Mouse (Mus musculus) hindbrain, embryonic 13.5 days (tissue): ENCODE data around the gene Spata19. TPM values are rescaled to one million over a fixed set of nuclear protein-coding genes. Genes with fewer than 3 reads are reported as not detected.

ENCODE experiments used
- ATAC-seq: fragments of 200-750 bp; cut with Nextera tagmentation; 2 replicates; pipeline ENCODE4 v1.8.0; 2017; ENCODE audit warnings: moderate TSS enrichment; ENCODE audit not compliant: low FRiP score
- H3K27ac ChIP-seq: fragments of 300-500 bp; sonication (generic); 2 replicates; pipeline ENCODE4 v1.5.1; 2015; ENCODE audit warnings: inconsistent platforms, mild to moderate bottlenecking, moderate library complexity
- H3K27me3 ChIP-seq: fragments of 300-500 bp; sonication (generic); 2 replicates; pipeline ENCODE4 v1.6.1; 2015; ENCODE audit warnings: mild to moderate bottlenecking, inconsistent platforms
- H3K36me3 ChIP-seq: fragments of 300-500 bp; sonication (generic); 2 replicates; pipeline ENCODE4 v1.6.1; 2015; ENCODE audit warnings: mild to moderate bottlenecking, inconsistent platforms
- H3K4me1 ChIP-seq: fragments of 300-500 bp; sonication (generic); replicated peaks from 2 replicates; pipeline ENCODE4 v1.6.1; 2015; ENCODE audit warnings: inconsistent platforms
- H3K4me2 ChIP-seq: fragments of 300-500 bp; sonication (generic); 2 replicates; pipeline ENCODE4 v1.6.1; 2015; ENCODE audit warnings: inconsistent platforms, mild to moderate bottlenecking, moderate library complexity
- H3K4me3 ChIP-seq: fragments of 300-500 bp; sonication (generic); 2 replicates; pipeline ENCODE4 v1.5.1; 2015; ENCODE audit warnings: mild to moderate bottlenecking, inconsistent platforms
- H3K9ac ChIP-seq: fragments of 300-500 bp; sonication (generic); 2 replicates; pipeline ENCODE4 v1.6.1; 2015; ENCODE audit warnings: mild to moderate bottlenecking, inconsistent platforms
- H3K9me3 ChIP-seq: fragments of 300-500 bp; sonication (generic); 2 replicates; pipeline ENCODE4 v1.6.1; 2016; ENCODE audit warnings: inconsistent platforms
- WGBS: fragments of 180-500 bp; shearing (Covaris S2); methylation state at CpG from one replicate; pipeline ENCODE4 v1.1.7; 2015; 5-methylcytosine and 5-hydroxymethylcytosine counted together
- polyA plus RNA-seq: library from polyadenylated mRNA; unstranded; fragments of >200 nt; fragmentation: Nextera tagmentation; extraction: Ambion mirVana; gene quantifications from 2 replicates; pipeline ENCODE4 v1.2.1, GENCODE M21; 2015

Gene Spata19
- polyA plus RNA-seq: not detected in 2 replicates

- H3K4me3 ChIP-seq: no peak within 1 kb of the TSS
- H3K9ac ChIP-seq: no peak within 1 kb of the TSS
- no peaks in the 10 kb centered on the region for H3K36me3 ChIP-seq
- no peak within 1 kb of the TSS for H3K27ac ChIP-seq
- WGBS: 77% methylated on average over 3 of the region's 3 CpGs
- no peaks in the 10 kb centered on the region for H3K9me3 ChIP-seq
- H3K27me3 ChIP-seq: no peaks in the 10 kb centered on the region
- no peak within 1 kb of the TSS for H3K4me2 ChIP-seq
- 0 out of 2 replicates have a peak, but pooled peaks cover 3% of the 10 kb centered on the region for H3K4me1 ChIP-seq
- no peak for ATAC-seq
These were observed at the start of gene Spata19 for GRCm38 (mm10) chr9:27396500-27396899. TSS of gene Spata19 (plus strand) at chr9:27396800.

GRCm38 (mm10) chr9:27353082-27353481, 43.5 kb upstream of the Spata19 start:
- no peak for ATAC-seq
- Histone ChIP-seq H3K4me1 (no peaks in the 10 kb centered on the region), H3K4me2 (no peak overlapping the region), H3K9ac (no peak overlapping the region), H3K27me3 (no peaks in the 10 kb centered on the region), H3K27ac (no peak overlapping the region), H3K9me3 (no peaks in the 10 kb centered on the region), H3K36me3 (peaks cover 38% of the 10 kb centered on the region), H3K4me3 (no peak overlapping the region)
- WGBS: 91% methylated on average over 7 of the region's 7 CpGs

- Histone ChIP-seq H3K4me1 (no peaks in the 10 kb centered on the region), H3K36me3 (peaks cover 13% of the 10 kb centered on the region; the same call in 1 of the 2 replicates), H3K4me3 (no peak overlapping the region), H3K4me2 (no peak overlapping the region), H3K27me3 (no peaks in the 10 kb centered on the region), H3K9ac (no peak overlapping the region), H3K27ac (no peak overlapping the region), H3K9me3 (no peaks in the 10 kb centered on the region)
- WGBS: 95% methylated on average over 6 of the region's 6 CpGs
- ATAC-seq: no peak
These were observed 38.7 kb upstream of the Spata19 start for GRCm38 (mm10) chr9:27357893-27358292.

- no peaks in the 10 kb centered on the region for H3K4me1 ChIP-seq
- no peak overlapping the region for H3K4me2 ChIP-seq
- H3K27ac ChIP-seq: no peak overlapping the region
- no peak overlapping the region for H3K9ac ChIP-seq
- 63% methylated on average over 2 of the region's 2 CpGs for WGBS
- no peaks in the 10 kb centered on the region for H3K36me3 ChIP-seq
- no peak overlapping the region for H3K4me3 ChIP-seq
- H3K27me3 ChIP-seq: no peaks in the 10 kb centered on the region
- no peaks in the 10 kb centered on the region for H3K9me3 ChIP-seq
- no peak for ATAC-seq
These were observed 29.4 kb upstream of the Spata19 start for GRCm38 (mm10) chr9:27367231-27367630.

- Histone ChIP-seq H3K36me3 (no peaks in the 10 kb centered on the region), H3K4me2 (no peak overlapping the region), H3K9ac (no peak overlapping the region), H3K9me3 (no peaks in the 10 kb centered on the region), H3K27me3 (no peaks in the 10 kb centered on the region), H3K4me1 (no peaks in the 10 kb centered on the region), H3K4me3 (no peak overlapping the region), H3K27ac (no peak overlapping the region)
- no peak for ATAC-seq
- WGBS: 72% methylated on average over 2 of the region's 2 CpGs
These were observed 27.5 kb upstream of the Spata19 start for GRCm38 (mm10) chr9:27369108-27369507.

- Histone ChIP-seq H3K36me3 (no peaks in the 10 kb centered on the region), H3K4me3 (no peak overlapping the region), H3K4me2 (no peak overlapping the region), H3K27me3 (no peaks in the 10 kb centered on the region), H3K4me1 (no peaks in the 10 kb centered on the region), H3K9me3 (no peaks in the 10 kb centered on the region), H3K27ac (no peak overlapping the region), H3K9ac (no peak overlapping the region)
- no peak for ATAC-seq
- 79% methylated on average over 1 of the region's 1 CpGs for WGBS
These were observed 20.9 kb upstream of the Spata19 start for GRCm38 (mm10) chr9:27375746-27376145.

- ATAC-seq: no peak
- H3K27ac ChIP-seq: no peak overlapping the region
- WGBS: 92% methylated on average over 3 of the region's 3 CpGs
These were observed 9.6 kb upstream of the Spata19 start for GRCm38 (mm10) chr9:27386951-27387350.

GRCm38 (mm10) chr9:27401169-27401568, 4.6 kb downstream of the Spata19 start:
- H3K9me3 ChIP-seq: no peaks in the 10 kb centered on the region
- no peak overlapping the region for H3K9ac ChIP-seq
- no peak overlapping the region for H3K4me2 ChIP-seq
- H3K27ac ChIP-seq: no peak overlapping the region
- 0 out of 2 replicates have a peak, but pooled peaks cover 3% of the 10 kb centered on the region for H3K4me1 ChIP-seq
- ATAC-seq: no peak
- no peaks in the 10 kb centered on the region for H3K36me3 ChIP-seq
- 82% methylated on average over 4 of the region's 4 CpGs for WGBS
- H3K4me3 ChIP-seq: no peak overlapping the region
- H3K27me3 ChIP-seq: no peaks in the 10 kb centered on the region

More at GRCm38 (mm10) chr9:27386951-27387350, 9.6 kb upstream of the Spata19 start:
- no peak overlapping the region for H3K4me2 ChIP-seq
- no peak overlapping the region for H3K9ac ChIP-seq
- H3K4me1 ChIP-seq: no peaks in the 10 kb centered on the region
- H3K4me3 ChIP-seq: no peak overlapping the region
- H3K36me3 ChIP-seq: no peaks in the 10 kb centered on the region
- H3K9me3 ChIP-seq: no peaks in the 10 kb centered on the region
- no peaks in the 10 kb centered on the region for H3K27me3 ChIP-seq

GRCm38 (mm10) chr9:27409733-27410132, 13.1 kb downstream of the Spata19 start:
- Histone ChIP-seq H3K9ac (no peak overlapping the region), H3K4me1 (peaks cover 5% of the 10 kb centered on the region; the same call in 1 of the 2 replicates), H3K36me3 (no peaks in the 10 kb centered on the region), H3K4me2 (no peak overlapping the region), H3K27me3 (peaks cover 15% of the 10 kb centered on the region), H3K27ac (no peak overlapping the region), H3K4me3 (no peak overlapping the region), H3K9me3 (no peaks in the 10 kb centered on the region)
- ATAC-seq: peak; percentile 70; the same call in 1 of the 2 replicates

GRCm38 (mm10) chr9:27414058-27414460, 17.5 kb downstream of the Spata19 start:
- 0 out of 2 replicates have a peak overlapping the region, but pooled peaks have one; percentile 4 for H3K4me3 ChIP-seq
- H3K9me3 ChIP-seq: no peaks in the 10 kb centered on the region
- H3K4me2 ChIP-seq: peak overlapping the region; percentile 46
- peak; percentile 82 for ATAC-seq
- peaks cover 38% of the 10 kb centered on the region for H3K27me3 ChIP-seq
- peaks cover 5% of the 10 kb centered on the region; the same call in 1 of the 2 replicates for H3K4me1 ChIP-seq
- WGBS: 2% methylated on average over 11 of the region's 11 CpGs
- H3K27ac ChIP-seq: no peak overlapping the region
- no peaks in the 10 kb centered on the region for H3K36me3 ChIP-seq
- H3K9ac ChIP-seq: peak overlapping the region; percentile 63

GRCm38 (mm10) chr9:27424511-27424910, 27.9 kb downstream of the Spata19 start:
- no peak for ATAC-seq
- H3K4me3 ChIP-seq: no peak overlapping the region
- 68% methylated on average over 4 of the region's 4 CpGs for WGBS

GRCm38 (mm10) chr9:27428552-27428951, 32.0 kb downstream of the Spata19 start:
- Histone ChIP-seq H3K9me3 (no peaks in the 10 kb centered on the region), H3K4me2 (no peak overlapping the region), H3K27me3 (peaks cover 30% of the 10 kb centered on the region), H3K36me3 (no peaks in the 10 kb centered on the region), H3K4me1 (0 out of 2 replicates have a peak, but pooled peaks cover 5% of the 10 kb centered on the region), H3K9ac (no peak overlapping the region), H3K27ac (no peak overlapping the region), H3K4me3 (no peak overlapping the region)
- ATAC-seq: no peak; the same call in 1 of the 2 replicates
- 28% methylated on average over 4 of the region's 4 CpGs for WGBS

More at GRCm38 (mm10) chr9:27424511-27424910, 27.9 kb downstream of the Spata19 start:
- Histone ChIP-seq H3K36me3 (no peaks in the 10 kb centered on the region), H3K27me3 (peaks cover 18% of the 10 kb centered on the region), H3K27ac (no peak overlapping the region), H3K4me1 (0 out of 2 replicates have a peak, but pooled peaks cover 5% of the 10 kb centered on the region), H3K9me3 (no peaks in the 10 kb centered on the region), H3K4me2 (no peak overlapping the region), H3K9ac (no peak overlapping the region)

GRCm38 (mm10) chr9:27433301-27433700, 36.7 kb downstream of the Spata19 start:
- Histone ChIP-seq H3K4me1 (peaks cover 24% of the 10 kb centered on the region), H3K4me3 (no peak overlapping the region), H3K4me2 (no peak overlapping the region), H3K27me3 (peaks cover 25% of the 10 kb centered on the region), H3K27ac (no peak overlapping the region), H3K36me3 (no peaks in the 10 kb centered on the region), H3K9me3 (no peaks in the 10 kb centered on the region), H3K9ac (no peak overlapping the region)
- no peak for ATAC-seq
- 70% methylated on average over 7 of the region's 7 CpGs for WGBS
